Mouse (Mus musculus) kidney, postnatal 25 days (tissue): ENCODE measurements at regions not wholly inside any gene's neighbourhood (a gene's known extent, or its start where the extent isn't known, plus 50 kb on each side); places are given as distances from the start of the nearest gene placed in this dataset.

Experiments used
- DNase-seq, 2 experiments: peaks; one replicate each; pipeline ENCODE4 v3.0.0; 2021; ENCODE audit warnings: mixed read lengths in 2 of 2

DNA sequence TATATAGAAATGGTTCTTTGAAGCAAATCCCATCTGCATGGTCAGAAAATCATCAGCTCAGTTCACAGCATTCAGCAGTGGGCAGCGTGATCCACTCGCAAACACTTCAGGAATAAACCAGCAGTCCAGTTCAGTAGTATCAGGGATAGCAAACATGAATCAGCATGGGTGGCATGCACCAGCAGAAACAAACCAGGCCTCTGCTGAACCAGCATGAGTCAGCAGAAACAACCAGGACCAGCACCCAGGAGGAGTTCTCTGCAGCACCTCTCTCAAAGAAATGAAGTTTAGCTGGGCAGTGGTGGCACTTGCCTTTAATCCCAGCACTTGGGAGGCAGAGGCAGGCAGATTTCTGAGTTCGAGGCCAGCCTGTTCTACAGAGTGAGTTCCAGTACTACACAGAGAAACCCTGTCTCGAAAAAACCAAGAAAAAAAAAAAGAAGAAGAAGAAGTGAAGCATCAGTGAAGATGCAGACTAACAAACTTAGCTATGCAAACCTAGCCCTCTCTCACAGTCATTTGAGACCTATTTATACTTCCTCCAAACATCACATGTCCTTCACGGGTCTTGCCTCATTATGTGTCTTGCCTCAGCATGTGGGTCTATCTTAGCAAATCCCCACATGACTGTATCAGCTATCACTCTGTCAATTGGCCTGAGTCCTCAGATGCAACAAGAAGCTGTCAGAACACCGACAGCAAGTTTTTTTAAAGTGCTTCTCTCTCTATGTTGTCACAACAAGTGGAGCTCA, 80.2 kb downstream of the Fthl17a start:
- DNase-seq: no peak

DNA sequence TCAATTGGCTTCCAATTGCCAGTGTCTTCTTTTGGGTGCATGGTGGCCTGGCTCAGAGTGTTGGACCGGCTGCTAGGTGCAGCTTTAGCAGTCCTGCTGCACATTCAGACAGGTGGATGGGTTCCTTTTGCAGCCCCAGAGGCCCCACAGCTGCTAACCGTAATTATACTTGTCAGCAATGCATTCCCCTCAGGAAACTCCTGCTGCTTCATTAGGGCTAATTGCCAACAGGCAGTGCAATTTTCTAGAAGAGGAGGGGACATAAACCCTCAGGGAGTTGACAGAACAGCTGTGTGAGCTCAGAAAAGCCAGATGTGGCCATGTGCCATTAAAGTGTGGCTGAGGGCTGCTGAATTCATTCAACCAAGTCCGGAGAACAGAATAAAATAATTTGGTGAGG, 94.0 kb downstream of the Fthl17a start:
- peak in 1 of 2 experiments; percentile 18 for DNase-seq

GRCm38 (mm10) chrX:85375296-85375695, 125.8 kb downstream of the Fthl17a start:
- DNase-seq: no peak

DNA sequence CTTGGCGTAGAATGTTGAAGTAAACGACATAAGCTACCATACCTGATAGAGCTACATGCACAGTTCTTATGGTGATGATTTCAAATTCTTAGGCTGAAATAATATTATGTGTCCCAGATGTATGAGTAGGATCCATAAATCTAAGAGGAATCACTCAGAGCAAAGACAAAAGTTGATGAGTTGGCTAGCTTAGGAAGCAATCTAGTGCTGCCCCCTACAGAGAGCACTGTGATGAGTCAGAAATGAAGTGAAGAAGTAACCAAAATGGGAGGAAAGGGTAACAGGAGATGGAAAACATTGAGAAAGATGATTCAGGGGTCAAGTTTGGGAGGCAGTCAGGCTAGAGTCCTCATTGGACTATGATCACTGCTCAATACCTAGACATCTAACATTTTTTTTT, 135.0 kb downstream of the Fthl17a start:
- DNase-seq: no peak
